Mouse (Mus musculus): ENCODE measurements around the gene Setd3.

DNA sequence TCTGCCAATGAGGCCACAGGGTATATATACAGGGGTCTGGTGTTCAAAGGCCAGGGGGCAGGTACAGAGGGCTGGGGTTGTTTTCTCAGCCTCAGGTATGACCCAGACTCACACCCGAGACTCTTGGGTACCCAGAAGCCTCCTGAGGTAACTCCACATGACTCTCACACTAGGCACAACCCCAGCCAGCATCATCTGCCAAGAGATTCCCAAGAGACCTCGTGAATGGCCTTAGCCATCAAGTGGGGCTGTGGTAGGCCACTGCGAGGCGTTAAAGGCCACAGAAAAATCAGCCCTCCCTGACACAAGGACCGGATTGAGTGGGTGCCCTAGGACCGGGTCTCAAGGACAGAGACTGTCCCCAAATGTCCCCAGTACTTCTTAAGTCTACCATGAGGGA is 33.4 kb upstream of the Setd3 start:
- no peak for TF ChIP-seq CTCF (IDR thresholded peaks at IDR 0.05; ENCODE audit: control insufficient read depth, insufficient read depth, low read length)
- no peak for TF ChIP-seq POLR2A (IDR thresholded peaks at IDR 0.05; ENCODE audit: borderline replicate concordance, control insufficient read depth, low read depth, low read length)

Data from bone marrow, adult 2 months (tissue).